Mouse (Mus musculus): ENCODE results near the gene Myo1h.
A peak's percentile ranks its signal among the peaks of the same experiment; 100 is the strongest.

DNA sequence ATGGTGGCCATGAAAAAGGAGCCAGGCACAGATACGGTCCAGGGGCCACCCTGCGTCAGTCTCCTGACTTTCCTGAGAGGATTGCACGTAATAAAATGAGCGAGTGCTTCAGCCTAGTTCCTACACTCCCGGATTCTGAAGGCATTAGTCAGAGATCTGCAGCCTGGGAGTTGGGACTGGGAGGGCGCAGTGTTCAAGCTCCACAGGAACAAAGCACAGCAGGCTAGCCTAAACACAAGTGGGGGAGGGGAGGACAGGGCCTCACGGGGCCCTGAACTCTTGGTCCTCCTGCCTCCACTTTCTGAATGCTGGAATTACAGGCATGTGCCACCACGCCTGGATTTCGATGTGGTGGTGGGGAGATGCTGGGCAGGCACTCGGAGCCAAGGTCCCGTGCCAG is 83.6 kb downstream of the Myo1h start:
- TF ChIP-seq MAX (IDR thresholded peaks at IDR 0.05) (peak; percentile 34), CTCF (IDR thresholded peaks at IDR 0.05; ENCODE audit: control insufficient read depth, insufficient read depth, insufficient read length) (no peak), FOSL1 (IDR thresholded peaks at IDR 0.05; ENCODE audit: insufficient read depth, low read length, poor library complexity, severe bottlenecking) (peak; percentile 8), MYOD1 (IDR thresholded peaks at IDR 0.05; ENCODE audit: control insufficient read depth, insufficient read length, low read depth) (no peak), CEBPB (IDR thresholded peaks at IDR 0.05; ENCODE audit: low read depth) (no peak), MYOG (IDR thresholded peaks at IDR 0.05; ENCODE audit: control insufficient read depth, extremely low read depth, insufficient read length) (no peak)

All from C2C12 (cell line).